Mouse (Mus musculus): ENCODE results near the gene Usp5. TPM values are rescaled to one million over a fixed set of nuclear protein-coding genes. Genes with fewer than 3 reads are reported as not detected.

Gene Usp5
- polyA plus RNA-seq, 1 experiment from 2014 or later: 121 TPM

DNA sequence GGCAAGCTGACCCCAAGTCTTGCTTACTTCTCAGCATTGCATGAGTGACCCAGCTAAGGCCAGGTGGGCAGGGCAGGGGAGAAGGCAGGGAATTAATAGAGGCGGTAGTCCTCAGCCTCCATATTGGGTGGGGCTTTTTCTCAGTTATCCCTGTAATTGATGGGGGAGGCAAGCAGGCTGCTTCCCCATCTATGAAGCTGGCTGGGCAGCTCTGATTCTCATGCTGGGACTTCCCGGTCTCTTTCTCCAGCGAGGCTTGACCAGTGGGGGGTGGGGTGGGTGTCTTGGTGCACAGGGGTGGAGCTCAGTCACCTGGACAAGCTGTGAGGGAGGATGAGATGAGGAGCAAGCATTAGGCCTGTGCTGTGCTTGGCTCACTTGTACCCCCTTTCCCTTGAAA is 32.5 kb upstream of the Usp5 start:
- peaks cover 14% of the 10 kb centered on the region; the same call in 1 of the 2 replicates for H3K4me1 ChIP-seq (ENCODE audit: control insufficient read depth, insufficient read depth, low read length)
- H3K9me3 ChIP-seq (ENCODE audit: control insufficient read depth, low read depth, low read length): no peaks in the 10 kb centered on the region
- 35% methylated on average over 3 of the region's 3 CpGs for WGBS
- no peak overlapping the region for H3K9ac ChIP-seq (replicated peaks; ENCODE audit: low read depth, low read length)
- no peak overlapping the region for H3K4me2 ChIP-seq (replicated peaks; ENCODE audit: low read depth, low read length)
- H3K4me3 ChIP-seq (ENCODE audit: low read depth, low read length): no peak overlapping the region
- H3K27me3 ChIP-seq (ENCODE audit: control insufficient read depth, insufficient read depth, low read length): no peaks in the 10 kb centered on the region
- no peaks in the 10 kb centered on the region for H3K36me3 ChIP-seq (ENCODE audit: control insufficient read depth, insufficient read depth, low read length)
- no peak for ATAC-seq (ENCODE audit: insufficient number of reproducible peaks, insufficient read depth, low FRiP score, low read depth)
- no peak overlapping the region for H3K27ac ChIP-seq (ENCODE audit: low read length)

DNA sequence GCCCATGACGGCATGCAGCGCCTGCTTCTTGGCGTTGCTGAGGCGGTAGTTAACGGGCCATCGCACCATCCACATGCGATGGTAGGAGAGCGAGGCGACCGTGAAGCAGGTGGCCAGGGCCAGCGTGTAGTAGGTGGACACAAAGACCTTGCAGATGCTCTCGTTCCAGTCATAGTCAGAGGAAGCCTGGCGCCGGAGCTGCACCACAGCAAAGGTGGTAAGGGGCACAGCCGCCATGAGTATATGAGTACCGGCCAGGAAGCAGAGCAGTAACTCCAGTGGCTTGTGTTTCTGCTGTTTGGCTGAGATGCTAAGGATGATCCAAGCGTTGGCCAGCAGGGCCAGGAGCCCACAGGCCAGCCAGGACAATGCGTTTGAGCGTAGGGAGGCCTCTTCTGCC is 32.0 kb upstream of the Usp5 start:
- H3K9me3 ChIP-seq (ENCODE audit: control insufficient read depth, low read depth, low read length): no peaks in the 10 kb centered on the region
- no peak overlapping the region for H3K9ac ChIP-seq (replicated peaks; ENCODE audit: low read depth, low read length)
- WGBS: 81% methylated on average over 19 of the region's 19 CpGs
- H3K4me3 ChIP-seq (ENCODE audit: low read depth, low read length): no peak overlapping the region
- peaks cover 14% of the 10 kb centered on the region; the same call in 1 of the 2 replicates for H3K4me1 ChIP-seq (ENCODE audit: control insufficient read depth, insufficient read depth, low read length)
- ATAC-seq (ENCODE audit: insufficient number of reproducible peaks, insufficient read depth, low FRiP score, low read depth): no peak
- no peaks in the 10 kb centered on the region for H3K27me3 ChIP-seq (ENCODE audit: control insufficient read depth, insufficient read depth, low read length)
- no peak overlapping the region for H3K4me2 ChIP-seq (replicated peaks; ENCODE audit: low read depth, low read length)
- H3K27ac ChIP-seq (ENCODE audit: low read length): no peak overlapping the region
- H3K36me3 ChIP-seq (ENCODE audit: control insufficient read depth, insufficient read depth, low read length): no peaks in the 10 kb centered on the region

DNA sequence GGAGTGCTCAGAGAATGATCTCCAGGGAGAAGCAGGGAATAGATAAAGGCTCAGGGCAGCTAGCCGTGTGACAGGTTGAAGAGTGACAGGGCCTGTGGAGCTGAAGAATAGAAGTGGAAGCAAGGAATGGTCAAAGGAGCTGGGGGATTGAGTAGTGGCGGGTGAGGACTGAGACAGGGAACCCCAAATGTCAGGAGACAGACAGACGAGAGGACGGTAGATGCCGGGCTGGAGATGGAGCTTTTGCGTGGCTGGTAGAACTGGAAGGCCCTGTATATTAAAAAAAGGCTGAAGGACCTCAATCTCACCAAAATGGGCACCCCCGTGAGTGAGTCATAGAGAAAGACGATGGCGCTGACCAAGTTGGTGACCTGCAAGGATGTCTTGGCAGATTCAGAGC is 31.2 kb upstream of the Usp5 start:
- H3K4me3 ChIP-seq (ENCODE audit: low read depth, low read length): no peak overlapping the region
- no peaks in the 10 kb centered on the region for H3K9me3 ChIP-seq (ENCODE audit: control insufficient read depth, low read depth, low read length)
- H3K27ac ChIP-seq (ENCODE audit: low read length): no peak overlapping the region
- no peak overlapping the region for H3K9ac ChIP-seq (replicated peaks; ENCODE audit: low read depth, low read length)
- H3K36me3 ChIP-seq (ENCODE audit: control insufficient read depth, insufficient read depth, low read length): no peaks in the 10 kb centered on the region
- no peak overlapping the region for H3K4me2 ChIP-seq (replicated peaks; ENCODE audit: low read depth, low read length)
- no peaks in the 10 kb centered on the region for H3K27me3 ChIP-seq (ENCODE audit: control insufficient read depth, insufficient read depth, low read length)
- no peak for ATAC-seq (ENCODE audit: insufficient number of reproducible peaks, insufficient read depth, low FRiP score, low read depth)
- peaks cover 14% of the 10 kb centered on the region; the same call in 1 of the 2 replicates for H3K4me1 ChIP-seq (ENCODE audit: control insufficient read depth, insufficient read depth, low read length)
- WGBS: 89% methylated on average over 9 of the region's 9 CpGs

DNA sequence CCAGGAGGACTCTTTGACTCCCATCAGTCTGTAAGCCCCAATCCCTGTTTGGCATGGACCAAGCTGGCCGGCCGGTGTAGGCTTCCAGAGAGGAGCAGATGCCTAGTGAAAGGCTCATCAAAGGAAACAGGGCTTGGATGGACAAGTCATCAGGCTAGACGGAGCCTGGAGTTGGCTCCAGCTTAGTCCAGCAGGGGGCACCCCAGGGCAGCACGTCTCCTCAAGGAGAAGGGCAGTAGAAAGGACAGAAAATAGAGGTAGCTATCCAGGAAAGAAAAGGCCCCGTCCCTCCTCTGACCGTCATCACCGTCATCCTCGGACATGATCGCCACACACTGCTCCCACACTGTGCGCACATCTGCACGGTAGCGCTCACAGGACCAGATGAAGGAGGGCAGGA is 30.4 kb upstream of the Usp5 start:
- Histone ChIP-seq H3K9ac (replicated peaks; ENCODE audit: low read depth, low read length) (no peak overlapping the region), H3K27me3 (ENCODE audit: control insufficient read depth, insufficient read depth, low read length) (no peaks in the 10 kb centered on the region), H3K36me3 (ENCODE audit: control insufficient read depth, insufficient read depth, low read length) (no peaks in the 10 kb centered on the region), H3K4me2 (replicated peaks; ENCODE audit: low read depth, low read length) (no peak overlapping the region), H3K4me1 (ENCODE audit: control insufficient read depth, insufficient read depth, low read length) (peaks cover 17% of the 10 kb centered on the region; the same call in 1 of the 2 replicates), H3K27ac (ENCODE audit: low read length) (no peak overlapping the region), H3K4me3 (ENCODE audit: low read depth, low read length) (no peak overlapping the region), H3K9me3 (ENCODE audit: control insufficient read depth, low read depth, low read length) (no peaks in the 10 kb centered on the region)
- WGBS: 9% methylated on average over 12 of the region's 12 CpGs
- no peak for ATAC-seq (ENCODE audit: insufficient number of reproducible peaks, insufficient read depth, low FRiP score, low read depth)

DNA sequence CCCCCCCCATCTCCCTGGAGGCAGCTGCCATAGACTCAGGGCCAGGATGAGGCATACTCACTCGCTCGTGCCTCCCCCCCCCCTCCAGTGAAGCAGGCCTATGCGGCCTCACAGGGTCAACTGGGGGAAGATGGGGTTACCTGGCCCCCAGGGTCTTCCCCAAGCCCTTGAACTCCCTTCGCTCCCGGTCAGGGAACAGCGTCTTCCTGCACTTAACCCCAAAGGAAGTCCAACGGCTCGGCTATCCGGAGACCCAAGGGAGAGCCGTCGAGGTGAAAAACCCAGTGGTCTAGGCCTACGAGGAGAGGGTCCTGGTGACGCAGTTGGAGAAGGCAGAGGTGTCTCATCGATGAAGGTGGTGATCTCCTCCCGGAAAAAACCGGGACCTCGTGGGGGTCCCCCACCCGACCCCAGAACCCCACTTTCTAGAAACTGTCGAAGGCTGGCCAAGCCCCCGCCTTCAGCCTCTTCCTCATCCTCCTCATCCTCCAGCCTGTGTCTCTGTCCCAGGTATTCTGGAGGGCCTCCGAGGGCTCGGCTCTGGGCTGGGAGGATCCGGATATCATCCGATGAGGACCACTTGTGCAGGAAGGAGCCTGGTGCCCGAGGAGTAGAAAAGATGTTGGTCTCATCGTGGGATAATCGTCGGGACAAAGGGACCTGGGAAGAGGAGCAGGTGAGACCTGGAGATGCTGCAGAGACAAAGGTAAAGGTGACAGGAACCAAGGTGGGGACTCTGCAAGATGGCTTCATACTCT is 29.5 kb upstream of the Usp5 start:
- no peaks in the 10 kb centered on the region for H3K27me3 ChIP-seq (ENCODE audit: control insufficient read depth, insufficient read depth, low read length)
- H3K36me3 ChIP-seq (ENCODE audit: control insufficient read depth, insufficient read depth, low read length): no peaks in the 10 kb centered on the region; the same call in 1 of the 2 replicates
- H3K27ac ChIP-seq (ENCODE audit: low read length): no peak overlapping the region
- no peak overlapping the region for H3K9ac ChIP-seq (replicated peaks; ENCODE audit: low read depth, low read length)
- WGBS: 70% methylated on average over 28 of the region's 28 CpGs
- no peak overlapping the region for H3K4me3 ChIP-seq (ENCODE audit: low read depth, low read length)
- H3K4me2 ChIP-seq (replicated peaks; ENCODE audit: low read depth, low read length): 0 out of 2 replicates have a peak overlapping the region, but pooled peaks have one; percentile 73
- no peak for ATAC-seq (ENCODE audit: insufficient number of reproducible peaks, insufficient read depth, low FRiP score, low read depth)
- no peaks in the 10 kb centered on the region for H3K9me3 ChIP-seq (ENCODE audit: control insufficient read depth, low read depth, low read length)
- peaks cover 15% of the 10 kb centered on the region; the same call in 1 of the 2 replicates for H3K4me1 ChIP-seq (ENCODE audit: control insufficient read depth, insufficient read depth, low read length)

DNA sequence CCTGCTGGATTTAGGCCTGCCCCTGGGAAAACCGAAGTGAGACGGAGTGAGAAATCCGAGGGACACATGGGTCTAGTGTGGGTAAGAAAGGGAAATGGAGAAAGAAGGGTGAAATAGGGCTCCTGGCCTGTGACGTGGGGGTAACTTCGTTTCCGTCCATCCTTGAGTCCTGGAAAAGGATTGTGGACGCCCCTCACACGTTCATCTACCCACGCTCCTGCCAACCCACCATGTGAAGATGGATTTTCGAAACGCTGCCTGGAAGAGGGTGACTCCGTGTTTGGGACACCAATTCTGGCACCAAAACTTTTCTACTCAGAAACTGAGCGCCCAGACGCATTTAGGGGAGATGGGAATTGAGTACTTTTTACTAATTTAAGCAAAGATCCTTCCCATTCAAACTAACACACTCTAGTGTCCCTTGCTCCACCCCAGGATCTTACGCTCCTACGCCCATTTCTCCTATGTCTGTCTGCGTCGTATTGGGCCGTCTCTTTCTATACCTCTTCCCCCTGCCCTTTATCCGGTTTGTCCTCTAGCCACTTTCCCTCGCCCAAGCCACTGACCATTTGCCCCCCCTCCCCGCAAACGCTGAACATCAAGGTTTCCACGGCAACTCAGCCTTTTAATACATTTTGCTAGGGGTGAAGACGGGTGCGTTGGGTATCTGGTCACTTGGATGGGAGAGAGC is 28.7 kb upstream of the Usp5 start:
- Histone ChIP-seq H3K4me1 (ENCODE audit: control insufficient read depth, insufficient read depth, low read length) (peaks cover 11% of the 10 kb centered on the region; the same call in 1 of the 2 replicates), H3K4me2 (replicated peaks; ENCODE audit: low read depth, low read length) (peak overlapping the region; percentile 73), H3K4me3 (ENCODE audit: low read depth, low read length) (peak overlapping the region; percentile 66), H3K27ac (ENCODE audit: low read length) (peak overlapping the region; percentile 96; the same call in 1 of the 2 replicates), H3K9ac (replicated peaks; ENCODE audit: low read depth, low read length) (peak overlapping the region; percentile 93; the same call in 1 of the 2 replicates), H3K36me3 (ENCODE audit: control insufficient read depth, insufficient read depth, low read length) (no peaks in the 10 kb centered on the region; the same call in 1 of the 2 replicates), H3K27me3 (ENCODE audit: control insufficient read depth, insufficient read depth, low read length) (no peaks in the 10 kb centered on the region), H3K9me3 (ENCODE audit: control insufficient read depth, low read depth, low read length) (no peaks in the 10 kb centered on the region)
- WGBS: 23% methylated on average over 26 of the region's 26 CpGs
- no peak for ATAC-seq (ENCODE audit: insufficient number of reproducible peaks, insufficient read depth, low FRiP score, low read depth)

DNA sequence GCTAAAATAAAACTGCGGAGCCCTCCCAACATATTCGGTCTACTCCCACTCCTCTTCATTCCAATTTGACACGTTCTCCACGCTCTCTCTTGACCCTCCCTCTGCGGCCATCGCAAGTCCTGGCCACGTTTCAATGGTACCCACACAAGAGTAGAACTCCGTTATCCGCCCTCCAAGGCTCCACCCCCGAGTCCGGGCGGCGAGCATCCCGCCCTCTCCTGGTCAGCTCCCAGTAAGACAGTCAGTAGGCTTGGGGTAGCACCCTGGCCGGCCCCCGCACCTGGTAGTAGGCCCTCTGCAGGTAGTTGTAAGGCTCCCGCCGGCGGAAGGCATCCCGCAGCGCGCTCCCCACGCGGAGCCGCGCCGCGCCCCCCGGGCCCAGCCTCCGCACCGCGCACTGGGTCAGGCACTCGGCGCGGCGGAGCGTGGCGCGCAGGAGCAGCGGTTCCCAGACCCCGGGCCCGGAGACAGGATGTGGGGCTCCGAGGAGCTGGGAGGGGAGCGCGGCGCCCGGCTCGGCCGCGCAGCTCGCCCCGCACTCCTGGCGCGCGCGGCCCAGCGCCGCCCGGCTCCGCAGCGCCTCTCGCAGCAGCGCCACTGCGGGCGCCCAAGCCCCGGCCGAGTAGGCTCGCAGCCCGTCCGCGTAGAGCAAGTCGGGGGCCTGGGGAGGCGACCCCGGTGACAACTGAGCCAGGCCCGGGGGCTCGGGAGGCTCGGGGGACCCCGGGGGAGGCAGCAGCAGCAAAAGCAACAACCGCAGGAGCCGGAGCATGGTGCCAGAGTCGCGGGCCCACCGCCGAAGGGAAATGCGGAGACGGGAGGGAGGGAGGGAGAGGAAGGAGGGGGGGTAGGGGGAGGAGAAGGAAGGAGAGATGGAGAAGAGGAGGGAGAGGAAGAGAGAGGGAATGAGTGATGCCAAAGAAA is 27.9 kb upstream of the Usp5 start, which contains the start of gene P3h3:
Gene P3h3 (minus strand): TSS at position 837 of the 924 bp plus-strand sequence.
- Histone ChIP-seq H3K36me3 (ENCODE audit: control insufficient read depth, insufficient read depth, low read length) (no peaks in the 10 kb centered on the region; the same call in none of the 2 replicates), H3K27me3 (ENCODE audit: control insufficient read depth, insufficient read depth, low read length) (no peaks in the 10 kb centered on the region), H3K27ac (ENCODE audit: low read length) (peak within 1 kb of the TSS; percentile 96), H3K4me3 (ENCODE audit: low read depth, low read length) (peak within 1 kb of the TSS; percentile 66), H3K4me2 (replicated peaks; ENCODE audit: low read depth, low read length) (peak within 1 kb of the TSS; percentile 73), H3K4me1 (ENCODE audit: control insufficient read depth, insufficient read depth, low read length) (peaks cover 8% of the 10 kb centered on the region; the same call in 1 of the 2 replicates), H3K9ac (replicated peaks; ENCODE audit: low read depth, low read length) (peak within 1 kb of the TSS; percentile 93), H3K9me3 (ENCODE audit: control insufficient read depth, low read depth, low read length) (no peaks in the 10 kb centered on the region)
- ATAC-seq (ENCODE audit: insufficient number of reproducible peaks, insufficient read depth, low FRiP score, low read depth): peak; percentile 83
- WGBS: under 1% methylated on average over 86 of the region's 86 CpGs

DNA sequence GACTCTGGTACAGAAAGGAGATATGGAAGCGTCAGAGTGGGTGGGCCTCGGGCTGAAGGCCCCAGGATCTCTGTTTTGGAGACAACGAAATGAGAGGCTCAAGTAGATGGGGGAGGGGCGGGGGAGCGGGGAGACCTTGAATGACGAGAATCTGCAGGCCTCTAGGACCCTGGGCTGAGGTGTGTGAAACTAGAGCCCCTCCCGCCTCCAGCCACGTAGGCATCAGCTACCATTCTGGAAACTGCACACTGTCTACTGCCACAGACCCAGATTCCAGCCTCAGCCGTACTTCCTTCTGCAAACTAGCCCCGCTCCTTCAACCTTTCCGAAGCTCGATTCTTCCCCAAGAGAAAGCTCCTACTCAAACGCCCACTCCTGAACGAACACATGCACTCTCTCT is 27.0 kb upstream of the Usp5 start:
- Histone ChIP-seq H3K27ac (ENCODE audit: low read length) (peak overlapping the region; percentile 96), H3K9ac (replicated peaks; ENCODE audit: low read depth, low read length) (peak overlapping the region; percentile 93; the same call in 1 of the 2 replicates), H3K4me1 (ENCODE audit: control insufficient read depth, insufficient read depth, low read length) (peaks cover 8% of the 10 kb centered on the region; the same call in 1 of the 2 replicates), H3K27me3 (ENCODE audit: control insufficient read depth, insufficient read depth, low read length) (no peaks in the 10 kb centered on the region), H3K9me3 (ENCODE audit: control insufficient read depth, low read depth, low read length) (no peaks in the 10 kb centered on the region), H3K4me2 (replicated peaks; ENCODE audit: low read depth, low read length) (peak overlapping the region; percentile 73), H3K4me3 (ENCODE audit: low read depth, low read length) (peak overlapping the region; percentile 66), H3K36me3 (ENCODE audit: control insufficient read depth, insufficient read depth, low read length) (no peaks in the 10 kb centered on the region; the same call in none of the 2 replicates)
- no peak for ATAC-seq (ENCODE audit: insufficient number of reproducible peaks, insufficient read depth, low FRiP score, low read depth)
- 4% methylated on average over 14 of the region's 14 CpGs for WGBS

Measured in stomach, embryonic 14.5 days (tissue).